Mouse (Mus musculus) heart, postnatal 10 days (tissue): ENCODE data around the gene Churc1. TPM values are rescaled to one million over a fixed set of nuclear protein-coding genes. Genes with fewer than 3 reads are reported as not detected.

Source experiments
- DNase-seq, 2 experiments: peaks; one replicate each; pipeline ENCODE4 v3.0.0; 2021
- intact Hi-C: fragments of 180-260 bp; cut with DNase I; formaldehyde crosslinking; loops from one replicate; pipeline ENCODE4 v1.15.1; 2025
- total RNA-seq, 2 experiments: library from RNA; stranded (reverse); gene quantifications; 2 replicates each; pipeline ENCODE4 v1.2.3; 2021

The Churc1 gene
- 10 to 100 TPM; 77.9 to 91.3 TPM for total RNA-seq

DNA sequence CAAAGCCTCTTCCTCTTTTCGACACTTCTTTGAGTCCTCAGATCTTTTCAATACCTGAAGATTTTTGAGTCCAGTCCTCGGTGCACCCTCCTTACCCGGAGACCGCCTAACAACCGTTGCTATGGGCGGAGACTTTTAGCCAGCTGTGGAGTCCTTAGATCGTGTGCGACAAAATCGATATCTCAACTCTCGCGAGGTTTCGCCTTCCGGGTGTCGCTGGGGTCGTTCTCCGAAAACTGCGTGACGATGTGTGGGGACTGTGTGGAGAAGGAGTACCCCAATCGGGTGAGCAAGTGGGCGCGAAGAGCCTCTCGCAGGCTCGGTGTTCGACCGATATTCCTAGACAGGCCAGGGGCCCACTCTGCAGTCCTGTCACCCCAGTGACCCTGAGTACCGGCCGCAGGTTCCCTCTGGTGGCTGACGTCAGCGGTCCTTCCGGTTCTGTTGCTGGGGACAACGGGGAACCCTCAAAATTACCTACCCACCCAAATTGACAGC lies at the start of gene Churc1, which contains the start of gene Fntb:
Gene Churc1, plus strand, starts transcription at position 185 of the 498 bp plus-strand sequence.
Gene Fntb, plus strand, starts transcription at position 236 of the 498 bp plus-strand sequence.
- intact Hi-C loops, result no loop called here

DNA sequence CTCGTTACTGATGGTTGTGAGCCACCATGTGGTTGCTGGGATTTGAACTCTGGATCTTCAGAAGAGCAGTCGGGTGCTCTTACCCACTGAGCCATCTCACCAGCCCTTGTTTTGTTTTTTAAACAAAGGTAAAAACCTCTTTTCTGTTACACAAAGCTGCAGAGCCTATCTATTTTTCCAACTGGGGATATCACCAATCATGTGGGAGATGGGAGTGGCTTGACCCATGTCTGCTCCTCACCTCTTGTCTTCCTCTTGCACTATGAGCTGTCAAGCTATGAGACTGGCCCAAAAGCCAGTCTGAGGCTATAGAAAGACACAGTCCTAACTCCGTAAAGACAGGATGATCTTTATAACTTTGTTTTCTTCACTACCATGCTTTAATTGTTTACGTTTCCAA lies 47.0 kb upstream of the Churc1 start:
- DNase-seq, result no peak
- intact Hi-C loops, result loop anchor here (10.0 kb wide), 1 partner anchor 224 kb away; no protein-coding TSS in a partner anchor

More for the DNA sequence above, at the start of gene Churc1, which contains the start of gene Fntb:
- DNase-seq, result peak; percentile 94 to 96

GRCm38 (mm10) chr12:76720572-76720971 lies 44.8 kb upstream of the Churc1 start:
- no peak for DNase-seq
- intact Hi-C loops, result no loop called here

GRCm38 (mm10) chr12:76722026-76722425 lies 43.3 kb upstream of the Churc1 start:
- peak in 1 of 2 experiments; percentile 10 for DNase-seq
- intact Hi-C loops, result no loop called here

GRCm38 (mm10) chr12:76727955-76728354 lies 37.4 kb upstream of the Churc1 start:
- no peak for DNase-seq
- intact Hi-C loops, result no loop called here

DNA sequence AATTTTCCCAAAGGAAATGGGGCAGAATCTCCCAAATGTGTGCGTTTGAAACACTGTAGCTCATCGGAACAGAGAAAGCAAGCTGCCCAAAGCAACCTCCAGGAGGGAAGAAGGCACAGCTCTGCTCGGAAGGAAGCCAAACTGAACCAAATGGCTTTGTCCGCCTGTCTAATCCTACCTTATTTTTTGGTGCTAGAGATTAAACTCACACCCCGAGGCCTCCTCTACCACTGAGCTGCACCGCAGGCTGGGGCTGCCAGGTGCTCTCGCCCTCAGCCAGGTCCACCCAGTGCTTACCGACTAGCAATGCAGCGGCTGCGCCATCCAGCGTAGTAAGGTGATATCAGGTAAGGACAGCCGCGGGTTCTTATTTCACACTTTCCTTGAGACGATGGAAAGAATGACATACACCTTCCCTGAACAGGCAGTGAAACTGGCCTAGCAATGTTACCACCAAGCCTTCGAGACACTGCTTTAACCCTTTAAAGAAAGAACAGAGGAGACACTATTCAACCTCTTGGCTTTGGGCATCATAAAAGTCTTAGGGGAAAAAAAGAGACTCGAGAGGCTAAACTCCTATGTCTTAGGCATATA lies 14.4 kb upstream of the Churc1 start:
- intact Hi-C loops, result no loop called here

DNA sequence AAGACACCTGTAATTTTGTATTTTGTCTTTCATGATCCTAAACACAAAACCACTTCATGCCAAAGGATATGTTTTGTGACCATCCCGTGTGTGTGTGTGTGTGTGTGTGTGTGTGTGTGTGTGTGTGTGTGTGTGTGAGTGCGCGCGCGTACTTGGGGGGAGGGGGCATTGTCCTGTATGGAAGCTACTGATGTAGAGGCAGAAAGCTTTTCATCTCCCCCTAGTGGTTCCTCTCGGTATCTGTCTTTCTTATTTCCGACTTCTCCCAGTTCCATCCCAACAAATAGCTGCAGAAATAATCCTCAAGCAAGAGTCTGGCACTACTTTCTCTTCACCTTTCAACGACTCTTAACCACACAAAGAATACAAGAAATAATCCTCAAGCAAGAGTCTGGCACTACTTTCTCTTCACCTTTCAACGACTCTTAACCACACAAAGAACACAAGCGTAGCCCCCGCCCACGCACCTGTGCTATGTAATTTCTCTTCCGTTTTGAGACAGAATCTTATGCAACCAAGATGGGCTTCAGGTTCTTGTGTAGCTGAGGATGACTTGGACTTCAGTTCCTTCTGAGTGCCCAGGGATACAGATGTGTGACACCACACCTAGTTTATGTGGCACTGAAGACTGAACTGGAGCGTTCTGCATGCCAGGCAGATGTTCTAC lies 12.6 kb upstream of the Churc1 start:
- intact Hi-C loops, result no loop called here
- peak; percentile 50 to 71 for DNase-seq

More for the DNA sequence above, 14.4 kb upstream of the Churc1 start:
- no peak for DNase-seq

DNA sequence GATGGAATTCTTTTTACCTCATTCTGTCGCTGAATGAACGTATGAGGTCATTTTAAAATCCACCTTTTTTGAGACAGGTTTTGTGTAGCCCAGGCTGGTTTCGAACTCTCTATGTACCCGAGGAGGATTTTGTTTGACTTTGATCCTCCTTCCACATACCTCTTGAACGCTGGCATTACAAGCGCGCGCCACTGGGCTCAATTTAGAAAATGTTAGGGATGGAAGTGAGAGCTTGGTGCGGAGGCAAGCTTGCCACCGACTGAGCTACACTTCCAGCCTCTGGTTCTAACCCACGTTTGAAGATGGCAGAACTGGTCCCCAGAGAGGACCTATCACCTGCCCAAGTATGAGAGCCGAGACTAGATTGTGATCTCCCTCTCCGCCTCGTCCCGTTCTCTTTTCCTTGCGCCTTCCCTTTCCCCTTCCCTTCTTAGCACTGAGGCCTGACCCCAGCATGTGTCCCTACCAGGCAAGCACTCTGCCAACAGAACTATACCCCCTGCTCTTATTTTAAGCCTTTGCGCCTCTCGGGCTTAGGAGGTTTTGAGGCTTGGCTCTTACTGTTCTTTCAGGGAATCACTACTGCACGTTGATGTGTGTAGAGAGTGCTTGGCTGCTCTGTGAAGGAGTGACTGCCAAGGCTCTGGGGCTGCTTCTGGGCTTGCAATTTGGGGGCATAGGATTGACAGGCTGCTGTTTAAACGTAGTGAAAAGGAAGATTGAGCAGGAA lies 728 bp downstream of the Churc1 start:
- intact Hi-C loops, result no loop called here
- peak in 1 of 2 experiments; percentile 15 for DNase-seq

DNA sequence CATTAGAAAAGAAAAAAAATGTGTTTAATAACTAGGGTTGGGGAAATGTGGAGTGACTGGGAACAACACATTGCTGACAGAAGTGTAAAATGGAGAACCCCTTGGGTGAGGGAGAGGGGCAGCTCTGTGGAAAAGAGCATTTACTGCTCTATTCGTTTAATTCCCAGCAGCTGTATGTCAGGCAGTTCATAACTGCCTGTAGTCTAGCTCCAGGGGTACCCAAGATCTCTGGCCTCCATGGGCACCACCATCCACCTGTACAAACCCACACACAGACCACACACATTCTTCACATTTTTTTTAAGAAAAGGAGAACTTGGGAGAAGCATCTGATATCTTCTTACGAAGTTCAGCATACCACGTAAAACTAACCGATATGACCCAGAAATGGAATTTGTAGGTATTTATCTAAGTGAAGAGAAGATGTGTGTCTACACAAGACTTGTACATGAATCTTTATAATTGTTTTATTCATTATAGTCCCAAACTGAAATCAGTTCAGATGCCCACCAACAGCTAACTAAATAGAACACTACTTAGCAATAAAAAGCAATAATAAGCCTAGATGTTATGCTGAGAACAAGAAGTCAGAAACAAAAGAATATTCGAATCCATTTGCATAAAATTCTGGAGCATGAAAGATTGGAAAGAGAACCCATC lies 5.6 kb downstream of the Churc1 start:
- intact Hi-C loops, result no loop called here

GRCm38 (mm10) chr12:76771540-76771939 lies 6.2 kb downstream of the Churc1 start:
- no peak for DNase-seq
- intact Hi-C loops, result no loop called here

More for the DNA sequence above, 5.6 kb downstream of the Churc1 start:
- DNase-seq, result no peak

- intact Hi-C loops, result no loop called here
- no peak for DNase-seq
Measured at GRCm38 (mm10) chr12:76774652-76775051, 9.3 kb downstream of the Churc1 start.

- DNase-seq, result no peak
- intact Hi-C loops, result no loop called here
Measured at GRCm38 (mm10) chr12:76775132-76775531, 9.8 kb downstream of the Churc1 start.

- DNase-seq, result no peak
- intact Hi-C loops, result no loop called here
Measured at GRCm38 (mm10) chr12:76776898-76777297, 11.6 kb downstream of the Churc1 start.

GRCm38 (mm10) chr12:76777845-76778244 lies 12.5 kb downstream of the Churc1 start:
- DNase-seq, result no peak
- intact Hi-C loops, result no loop called here

DNA sequence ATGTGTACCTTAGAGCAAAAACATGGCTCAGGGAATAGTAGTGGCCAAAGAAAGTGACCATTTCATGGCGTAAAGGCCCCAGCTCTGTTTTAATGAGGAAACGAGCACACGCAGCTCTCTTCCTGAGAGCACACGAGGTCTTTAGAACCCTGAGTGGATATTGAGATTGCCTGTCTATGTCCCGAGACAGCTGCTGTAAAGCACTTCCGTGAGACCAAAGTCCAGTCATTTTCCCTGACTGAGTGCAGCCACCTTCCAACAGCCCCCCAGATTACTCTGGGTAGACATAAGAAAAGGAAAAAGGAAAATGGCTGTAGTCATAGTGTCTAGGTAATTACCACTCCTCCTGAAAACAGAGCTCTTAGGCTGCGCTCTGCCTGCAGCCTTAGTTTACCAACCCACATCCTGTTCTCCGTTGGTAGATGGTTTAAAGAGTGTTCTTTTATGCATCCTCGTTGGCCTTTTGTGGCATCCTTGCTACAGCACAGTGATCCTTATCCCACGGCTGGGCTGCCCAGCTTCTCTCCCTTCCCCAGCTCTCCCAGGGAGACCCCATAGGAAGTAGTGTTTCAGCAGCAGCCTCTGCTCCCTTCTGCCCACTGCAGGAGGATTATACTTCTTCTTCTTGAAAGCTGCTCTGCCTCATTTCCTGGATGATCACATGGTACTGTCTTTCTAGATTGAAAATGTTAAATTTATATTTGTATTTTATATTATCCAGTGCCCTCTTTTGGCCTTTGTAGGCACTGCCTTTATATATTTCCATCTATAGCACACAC lies 13.2 kb downstream of the Churc1 start:
- DNase-seq, result no peak
- intact Hi-C loops, result no loop called here

GRCm38 (mm10) chr12:76779951-76780350 lies 14.6 kb downstream of the Churc1 start:
- intact Hi-C loops, result no loop called here
- DNase-seq, result no peak

- DNase-seq, result no peak
- intact Hi-C loops, result no loop called here
Measured at GRCm38 (mm10) chr12:76780639-76781468, 15.5 kb downstream of the Churc1 start.

DNA sequence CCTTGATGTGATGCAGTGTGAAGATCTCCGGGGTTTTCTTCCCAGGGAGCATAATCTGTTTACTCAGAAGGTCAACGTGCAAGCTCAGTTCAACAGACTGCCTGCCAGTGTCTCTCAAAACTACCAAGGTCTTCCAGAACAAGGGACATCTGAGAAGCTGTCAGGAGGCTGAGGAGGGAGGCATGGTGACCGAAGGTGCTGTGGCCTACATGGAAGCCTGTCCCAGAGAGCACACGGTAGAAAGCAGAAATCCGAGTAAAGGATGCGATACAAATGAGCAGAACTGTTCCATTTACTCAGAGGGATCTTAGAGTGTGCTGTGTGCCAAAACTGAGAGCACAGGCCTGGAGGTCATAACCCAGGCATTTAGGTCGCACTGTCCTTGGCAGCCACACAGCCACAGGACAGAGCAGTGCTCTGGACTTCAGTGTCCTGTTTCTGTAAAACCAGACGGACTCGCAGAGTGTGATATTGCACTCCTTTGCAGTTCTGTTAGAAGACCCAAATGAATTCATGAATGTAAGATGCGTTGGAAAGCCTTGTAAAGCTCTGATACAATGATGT lies 18.8 kb downstream of the Churc1 start:
- intact Hi-C loops, result no loop called here
- no peak for DNase-seq
